ENCODE assay signal across 24 mouse cellular contexts in the genomic region with DNA sequence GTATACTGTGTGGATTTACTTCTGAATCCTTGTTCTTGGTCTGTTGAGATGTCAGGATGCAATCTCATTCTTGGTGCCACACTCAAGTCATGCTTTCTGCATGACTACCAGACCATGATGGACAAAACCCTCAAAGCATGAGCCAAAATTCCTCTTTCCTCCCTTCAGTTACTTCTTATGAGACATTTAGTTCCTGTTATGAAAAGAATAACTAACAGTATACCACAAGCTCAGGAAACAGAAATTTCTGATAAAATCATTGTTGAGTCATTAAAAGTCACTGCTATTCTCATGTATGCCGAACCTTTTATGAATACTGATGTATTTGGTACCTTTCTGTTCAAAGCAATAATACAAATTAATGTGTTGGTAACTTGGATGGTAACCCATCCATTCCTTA.
"Had no signal": no experiment of that assay in that cellular context is flagged by ENCODE, and none has a peak within 500 bp of the region (broad histone marks: within the 10 kb centered on the region; RNA-seq: fewer than 3 reads in every experiment).

No protein-coding gene starts in this region.

- ATAC-seq: hindbrain, postnatal 0 days had no signal

- H3K36me3 ChIP-seq: heart, embryonic 12.5 days; hindbrain, embryonic 13.5 days; hindbrain, embryonic 15.5 days; kidney, embryonic 15.5 days; limb, embryonic 10.5 days; limb, embryonic 12.5 days; liver, embryonic 13.5 days had no signal

- H3K4me1 ChIP-seq: heart, embryonic 12.5 days; hindbrain, embryonic 13.5 days; hindbrain, embryonic 15.5 days; kidney, embryonic 15.5 days; limb, embryonic 10.5 days; limb, embryonic 12.5 days; liver, embryonic 13.5 days had no signal

- H3K27ac ChIP-seq: heart, adult 2 months; hindbrain, embryonic 13.5 days; hindbrain, embryonic 15.5 days; hindbrain, postnatal 0 days; kidney, embryonic 15.5 days; kidney, postnatal 0 days; limb, embryonic 10.5 days; limb, embryonic 12.5 days; liver, embryonic 13.5 days had no signal

- H3K9ac ChIP-seq: heart, embryonic 12.5 days; hindbrain, embryonic 13.5 days; hindbrain, embryonic 15.5 days; kidney, embryonic 15.5 days; limb, embryonic 12.5 days; liver, embryonic 13.5 days had no signal

- H3K27me3 ChIP-seq: heart, embryonic 12.5 days; hindbrain, embryonic 13.5 days; hindbrain, embryonic 15.5 days; kidney, embryonic 15.5 days; limb, embryonic 12.5 days; liver, embryonic 13.5 days had no signal

- H3K4me2 ChIP-seq: heart, embryonic 12.5 days; hindbrain, embryonic 13.5 days; hindbrain, embryonic 15.5 days; kidney, embryonic 15.5 days; limb, embryonic 12.5 days; liver, embryonic 11.5 days; liver, embryonic 13.5 days had no signal

- DNase-seq: gastrocnemius, postnatal 14 days; gastrocnemius, postnatal 36 days; heart, adult 11 months; heart, adult 2 months; heart, postnatal 10 days; heart, postnatal 4 days; kidney, adult 11 months; kidney, adult 2 months; kidney, adult 9 months; kidney, postnatal 14 days; kidney, postnatal 36 days; layer of hippocampus, adult 9-11 months; layer of hippocampus, postnatal 36 days; liver; liver, embryonic 13.5 days had no signal

- H3K4me3 ChIP-seq: heart, adult 2 months; heart, embryonic 12.5 days; hindbrain, embryonic 13.5 days; hindbrain, embryonic 15.5 days; kidney, embryonic 15.5 days; limb, embryonic 10.5 days; limb, embryonic 12.5 days; liver, embryonic 13.5 days had no signal

- H3K9me3 ChIP-seq: heart, embryonic 12.5 days; hindbrain, embryonic 13.5 days; hindbrain, embryonic 15.5 days; kidney, embryonic 15.5 days; limb, embryonic 10.5 days; limb, embryonic 12.5 days; liver, embryonic 13.5 days had no signal
